Mouse (Mus musculus) adrenal gland, adult (tissue): ENCODE data around the gene AA792892.
"Not testable (repeated sequence)": the region's sequence is repeated elsewhere in the genome, so short reads cannot be mapped to it uniquely, and the experiment has no call there.

Experiments used
- DNase-seq, 2 experiments: peaks; one replicate each; pipeline ENCODE4 v3.0.0; 2022 to 2023; ENCODE audit warnings: low spot score in 1 of 2; ENCODE audit not compliant: inconsistent age in 2 of 2

The AA792892 gene

DNA sequence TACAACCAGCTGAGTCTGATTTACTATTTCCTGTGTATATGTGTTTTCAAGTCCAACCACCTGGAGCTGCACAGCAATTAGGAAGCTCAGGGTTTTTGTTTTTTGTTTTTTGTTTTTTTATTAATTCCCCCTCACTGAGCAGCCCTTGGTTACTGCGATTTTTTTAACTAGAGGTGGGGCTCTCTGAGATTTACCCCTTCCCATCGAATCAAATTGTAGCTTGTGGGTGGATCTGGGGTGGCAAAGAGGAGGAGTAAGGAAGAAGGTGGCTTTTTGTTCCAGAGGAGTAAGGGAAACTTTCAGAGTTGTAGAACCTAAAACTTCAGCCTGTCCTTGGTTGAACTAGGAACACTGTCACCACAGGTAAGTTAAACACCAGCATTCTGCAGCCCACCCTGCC lies at the start of gene AA792892:
Gene AA792892 (plus strand): TSS at position 301 of the 400 bp plus-strand sequence.
- not testable (repeated sequence) for DNase-seq

DNA sequence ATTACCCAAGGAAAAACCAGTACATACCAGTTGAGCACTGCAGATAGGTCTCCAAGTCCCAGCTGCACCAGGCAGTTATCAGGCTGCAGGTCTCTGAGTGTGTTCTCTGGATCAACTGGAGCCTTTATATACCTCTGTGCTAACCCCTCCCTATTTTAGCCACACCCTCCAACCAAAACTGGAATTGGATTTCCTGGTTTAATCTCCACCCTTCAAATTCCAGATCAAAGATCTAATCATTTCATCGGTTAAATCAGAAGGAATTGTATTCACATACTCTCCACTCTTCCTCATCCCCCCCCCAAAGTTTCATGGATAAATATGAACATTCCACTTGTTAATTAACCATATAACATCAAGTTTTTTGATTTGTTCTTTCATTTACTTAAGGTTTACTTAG lies 32.9 kb upstream of the AA792892 start, which contains the start of gene A430089I19Rik:
Gene A430089I19Rik (minus strand): TSS at position 101 of the 400 bp plus-strand sequence.
- not testable (repeated sequence) for DNase-seq

DNA sequence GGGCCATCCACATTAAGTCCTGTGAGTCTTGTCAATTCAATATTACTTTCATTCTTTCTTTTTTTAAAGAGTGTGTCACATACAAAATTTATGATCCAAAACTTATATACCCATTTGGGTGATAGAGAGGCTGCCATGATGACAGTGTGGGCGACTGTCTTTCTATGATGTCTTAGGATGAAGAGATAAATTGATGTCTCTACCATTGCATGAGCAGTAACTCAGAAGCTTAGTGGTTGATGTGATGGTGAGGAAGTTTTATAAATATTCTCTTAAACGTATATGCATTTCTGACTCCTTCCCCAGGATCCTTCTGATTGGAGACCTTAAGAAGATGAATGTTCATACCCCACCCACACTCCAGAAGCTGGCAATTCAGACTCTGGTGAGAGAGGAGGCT lies 25.4 kb upstream of the AA792892 start, which contains the start of gene Gm6502:
Gene Gm6502 (plus strand): TSS at position 301 of the 400 bp plus-strand sequence.
- DNase-seq, result not testable (repeated sequence)
